Mouse (Mus musculus) megakaryocyte progenitor cell, adult 5-6 weeks (primary cell): Measurements from ENCODE around the gene Hoxa5. TPM values are rescaled to one million over a fixed set of nuclear protein-coding genes. Genes with fewer than 3 reads are reported as not detected.

Source experiments
- ATAC-seq: replicated peaks from 2 replicates; pipeline ENCODE4 v1.8.0; 2016; ENCODE audit warnings: mild to moderate bottlenecking, moderate TSS enrichment, inconsistent platforms; ENCODE audit not compliant: poor library complexity
- total RNA-seq, 2 experiments: library from RNA; stranded (forward) in 1 of 2; stranded (reverse) in 1 of 2; fragments of 157-497, 149-512 nt in 1 of 2; fragments of 200-1000 nt in 1 of 2; gene quantifications; 2 replicates each; pipeline versions ENCODE4 v1.2.3 to v1.2.4; 2015 to 2017

Gene Hoxa5
- total RNA-seq, 2 experiments from 2014 or later = 0.83 to 3.1 TPM

GRCm38 (mm10) chr6:52241001-52241621, 36.7 kb upstream of the Hoxa5 start:
- ATAC-seq = no peak

- ATAC-seq = peak; percentile 90
Measured at GRCm38 (mm10) chr6:52240389-52241000, 36.1 kb upstream of the Hoxa5 start, which contains the start of gene Hoxa10. Gene Hoxa10 (minus strand): TSS chr6:52240854.

- no peak for ATAC-seq
Measured at GRCm38 (mm10) chr6:52239625-52240388, 35.4 kb upstream of the Hoxa5 start.

- no peak for ATAC-seq
Measured at GRCm38 (mm10) chr6:52238976-52239375, 34.6 kb upstream of the Hoxa5 start.

GRCm38 (mm10) chr6:52238155-52238545, 33.8 kb upstream of the Hoxa5 start:
- ATAC-seq = no peak

- no peak for ATAC-seq
Measured at GRCm38 (mm10) chr6:52237346-52238154, 33.2 kb upstream of the Hoxa5 start.

- no peak for ATAC-seq
Measured at GRCm38 (mm10) chr6:52236806-52237205, 32.4 kb upstream of the Hoxa5 start.

GRCm38 (mm10) chr6:52235866-52236265, 31.5 kb upstream of the Hoxa5 start:
- ATAC-seq = no peak

- no peak for ATAC-seq
Measured at GRCm38 (mm10) chr6:52235267-52235666, 30.9 kb upstream of the Hoxa5 start.

GRCm38 (mm10) chr6:52234428-52235140, 30.2 kb upstream of the Hoxa5 start:
- ATAC-seq = no peak

- ATAC-seq = no peak
Measured at GRCm38 (mm10) chr6:52233546-52234427, 29.4 kb upstream of the Hoxa5 start.

- no peak for ATAC-seq
Measured at GRCm38 (mm10) chr6:52232984-52233545, 28.7 kb upstream of the Hoxa5 start.

GRCm38 (mm10) chr6:52232568-52232965, 28.2 kb upstream of the Hoxa5 start:
- ATAC-seq = no peak

GRCm38 (mm10) chr6:52231885-52232567, 27.6 kb upstream of the Hoxa5 start:
- no peak for ATAC-seq

GRCm38 (mm10) chr6:52230516-52231165, 26.3 kb upstream of the Hoxa5 start, which contains the start of gene Hoxa9:
Gene Hoxa9 (minus strand): TSS chr6:52231089.
- ATAC-seq = no peak

GRCm38 (mm10) chr6:52229558-52230416, 25.4 kb upstream of the Hoxa5 start:
- ATAC-seq = 0 out of 2 replicates have a peak, but pooled peaks have one; percentile 18
